Mouse (Mus musculus) neural tube, embryonic 15.5 days (tissue): ENCODE measurements at regions not wholly inside any gene's neighbourhood (a gene's known extent, or its start where the extent isn't known, plus 50 kb on each side); places are given as distances from the start of the nearest gene placed in this dataset.
"Not testable (repeated sequence)": the region's sequence is repeated elsewhere in the genome, so short reads cannot be mapped to it uniquely, and the experiment has no call there.

Source experiments
- ATAC-seq: fragments of 200-750 bp; cut with Nextera tagmentation; 2 replicates; pipeline ENCODE4 v1.8.0; 2017; ENCODE audit warnings: mild to moderate bottlenecking, moderate TSS enrichment, moderate library complexity; ENCODE audit not compliant: low FRiP score
- H3K27ac ChIP-seq: fragments of 300-500 bp; sonication (generic); replicated peaks from 2 replicates; pipeline ENCODE4 v1.5.1; 2015; ENCODE audit warnings: mild to moderate bottlenecking, inconsistent platforms
- H3K27me3 ChIP-seq: fragments of 300-500 bp; sonication (generic); replicated peaks from 2 replicates; pipeline ENCODE4 v1.6.1; 2015; ENCODE audit warnings: inconsistent platforms
- H3K36me3 ChIP-seq: fragments of 300-500 bp; sonication (generic); 2 replicates; pipeline ENCODE4 v1.6.1; 2015; ENCODE audit warnings: inconsistent platforms
- H3K4me1 ChIP-seq: fragments of 300-500 bp; sonication (generic); 2 replicates; pipeline ENCODE4 v1.6.1; 2015; ENCODE audit warnings: inconsistent platforms
- H3K4me2 ChIP-seq: fragments of 300-500 bp; sonication (generic); 2 replicates; pipeline ENCODE4 v1.6.1; 2015; ENCODE audit warnings: inconsistent platforms, mild to moderate bottlenecking, moderate library complexity
- H3K4me3 ChIP-seq: fragments of 300-500 bp; sonication (generic); replicated peaks from 2 replicates; pipeline ENCODE4 v1.5.1; 2015; ENCODE audit warnings: mild to moderate bottlenecking, inconsistent platforms
- H3K9ac ChIP-seq: fragments of 300-500 bp; sonication (generic); replicated peaks from 2 replicates; pipeline ENCODE4 v1.6.1; 2015; ENCODE audit warnings: mild to moderate bottlenecking, inconsistent platforms
- H3K9me3 ChIP-seq: fragments of 300-500 bp; sonication (generic); replicated peaks from 2 replicates; pipeline ENCODE4 v1.6.1; 2016; ENCODE audit warnings: inconsistent platforms
- WGBS: fragments of 180-500 bp; shearing (Covaris S2); methylation state at CpG from one replicate; pipeline ENCODE4 v1.1.7; 2015; ENCODE audit warnings: mixed read lengths; 5-methylcytosine and 5-hydroxymethylcytosine counted together

GRCm38 (mm10) chr5:96898120-96898672 lies 99.3 kb upstream of the Bmp2k start:
- Histone ChIP-seq H3K36me3 (no peaks in the 10 kb centered on the region), H3K4me3 (no peak overlapping the region), H3K27me3 (0 out of 2 replicates have a peak, but pooled peaks cover 2% of the 10 kb centered on the region), H3K4me1 (no peaks in the 10 kb centered on the region), H3K27ac (no peak overlapping the region), H3K9me3 (no peaks in the 10 kb centered on the region), H3K4me2 (no peak overlapping the region), H3K9ac (no peak overlapping the region)
- 74% methylated on average over 8 of the region's 8 CpGs for WGBS
- ATAC-seq: no peak

- Histone ChIP-seq H3K27me3 (0 out of 2 replicates have a peak, but pooled peaks cover 2% of the 10 kb centered on the region), H3K4me2 (no peak overlapping the region), H3K4me1 (no peaks in the 10 kb centered on the region), H3K27ac (no peak overlapping the region), H3K36me3 (no peaks in the 10 kb centered on the region), H3K9ac (no peak overlapping the region), H3K4me3 (no peak overlapping the region), H3K9me3 (no peaks in the 10 kb centered on the region)
- WGBS: 90% methylated on average over 5 of the region's 5 CpGs
- no peak for ATAC-seq
Observed at GRCm38 (mm10) chr5:96898695-96899094, 98.8 kb upstream of the Bmp2k start.

- ATAC-seq: peak; percentile 84
Observed at GRCm38 (mm10) chr5:96905572-96906271, 91.8 kb upstream of the Bmp2k start.

GRCm38 (mm10) chr5:96908371-96908770 lies 89.1 kb upstream of the Bmp2k start:
- ATAC-seq, H3K4me3 ChIP-seq, H3K4me2 ChIP-seq, H3K4me1 ChIP-seq, H3K27me3 ChIP-seq, H3K9ac ChIP-seq, H3K36me3 ChIP-seq, H3K9me3 ChIP-seq, H3K27ac ChIP-seq: not testable (repeated sequence)
- 93% methylated on average over 2 of the region's 2 CpGs for WGBS

More at GRCm38 (mm10) chr5:96905572-96906271, 91.8 kb upstream of the Bmp2k start:
- no peaks in the 10 kb centered on the region for H3K36me3 ChIP-seq
- H3K27me3 ChIP-seq: no peaks in the 10 kb centered on the region
- H3K4me2 ChIP-seq: peak overlapping the region; percentile 36; the same call in 1 of the 2 replicates
- WGBS: 34% methylated on average over 17 of the region's 17 CpGs
- H3K9me3 ChIP-seq: no peaks in the 10 kb centered on the region
- no peak overlapping the region for H3K4me3 ChIP-seq
- peaks cover 5% of the 10 kb centered on the region; the same call in 1 of the 2 replicates for H3K4me1 ChIP-seq
- no peak overlapping the region for H3K9ac ChIP-seq
- H3K27ac ChIP-seq: no peak overlapping the region

GRCm38 (mm10) chr5:96909218-96909617 lies 88.3 kb upstream of the Bmp2k start:
- Histone ChIP-seq H3K27ac (no peak overlapping the region), H3K4me3 (no peak overlapping the region), H3K9ac (no peak overlapping the region), H3K4me2 (no peak overlapping the region), H3K9me3 (no peaks in the 10 kb centered on the region), H3K36me3 (no peaks in the 10 kb centered on the region), H3K4me1 (peaks cover 5% of the 10 kb centered on the region; the same call in 1 of the 2 replicates), H3K27me3 (no peaks in the 10 kb centered on the region)
- 79% methylated on average over 6 of the region's 6 CpGs for WGBS
- no peak for ATAC-seq

- no peaks in the 10 kb centered on the region for H3K4me1 ChIP-seq
- 66% methylated on average over 13 of the region's 13 CpGs for WGBS
Observed at GRCm38 (mm10) chr5:96911550-96912253, 85.8 kb upstream of the Bmp2k start.

GRCm38 (mm10) chr5:96912254-96912635 lies 85.2 kb upstream of the Bmp2k start:
- ATAC-seq: no peak
- WGBS: 77% methylated on average over 4 of the region's 4 CpGs
- H3K27me3 ChIP-seq: no peaks in the 10 kb centered on the region

More at GRCm38 (mm10) chr5:96911550-96912253, 85.8 kb upstream of the Bmp2k start:
- no peak overlapping the region for H3K9ac ChIP-seq
- H3K36me3 ChIP-seq: no peaks in the 10 kb centered on the region
- H3K27me3 ChIP-seq: no peaks in the 10 kb centered on the region
- no peak overlapping the region for H3K4me2 ChIP-seq
- H3K4me3 ChIP-seq: no peak overlapping the region
- no peak overlapping the region for H3K27ac ChIP-seq
- H3K9me3 ChIP-seq: no peaks in the 10 kb centered on the region
- no peak for ATAC-seq

GRCm38 (mm10) chr5:96912781-96913180 lies 84.7 kb upstream of the Bmp2k start:
- Histone ChIP-seq H3K27me3 (no peaks in the 10 kb centered on the region), H3K36me3 (no peaks in the 10 kb centered on the region), H3K9me3 (no peaks in the 10 kb centered on the region), H3K4me1 (peaks cover 8% of the 10 kb centered on the region), H3K4me2 (no peak overlapping the region), H3K4me3 (no peak overlapping the region), H3K9ac (no peak overlapping the region), H3K27ac (no peak overlapping the region)
- no peak for ATAC-seq
- 76% methylated on average over 4 of the region's 4 CpGs for WGBS

More at GRCm38 (mm10) chr5:96912254-96912635, 85.2 kb upstream of the Bmp2k start:
- Histone ChIP-seq H3K4me3 (no peak overlapping the region), H3K36me3 (no peaks in the 10 kb centered on the region), H3K4me1 (peaks cover 3% of the 10 kb centered on the region; the same call in 1 of the 2 replicates), H3K9me3 (no peaks in the 10 kb centered on the region), H3K4me2 (no peak overlapping the region), H3K9ac (no peak overlapping the region), H3K27ac (no peak overlapping the region)

GRCm38 (mm10) chr5:96913711-96914110 lies 83.8 kb upstream of the Bmp2k start:
- no peak overlapping the region for H3K9ac ChIP-seq
- no peak for ATAC-seq
- 58% methylated on average over 1 of the region's 1 CpGs for WGBS

GRCm38 (mm10) chr5:96914696-96915404 lies 82.6 kb upstream of the Bmp2k start:
- WGBS: 89% methylated on average over 4 of the region's 4 CpGs
- Histone ChIP-seq H3K9ac (no peak overlapping the region), H3K9me3 (no peaks in the 10 kb centered on the region), H3K4me3 (no peak overlapping the region), H3K27me3 (no peaks in the 10 kb centered on the region), H3K4me1 (peaks cover 11% of the 10 kb centered on the region), H3K36me3 (no peaks in the 10 kb centered on the region), H3K27ac (no peak overlapping the region), H3K4me2 (no peak overlapping the region)
- ATAC-seq: no peak

More at GRCm38 (mm10) chr5:96913711-96914110, 83.8 kb upstream of the Bmp2k start:
- Histone ChIP-seq H3K4me3 (no peak overlapping the region), H3K4me2 (no peak overlapping the region), H3K27ac (no peak overlapping the region), H3K4me1 (peaks cover 11% of the 10 kb centered on the region), H3K9me3 (no peaks in the 10 kb centered on the region), H3K27me3 (no peaks in the 10 kb centered on the region), H3K36me3 (no peaks in the 10 kb centered on the region)

- Histone ChIP-seq H3K4me3 (no peak overlapping the region), H3K9me3 (no peaks in the 10 kb centered on the region), H3K27me3 (no peaks in the 10 kb centered on the region), H3K27ac (no peak overlapping the region), H3K4me1 (peaks cover 12% of the 10 kb centered on the region), H3K36me3 (no peaks in the 10 kb centered on the region), H3K9ac (no peak overlapping the region), H3K4me2 (no peak overlapping the region)
- WGBS: 56% methylated on average over 6 of the region's 6 CpGs
- ATAC-seq: peak; percentile 51; the same call in 1 of the 2 replicates
Observed at GRCm38 (mm10) chr5:96916897-96917296, 80.6 kb upstream of the Bmp2k start.
